Mouse (Mus musculus): ENCODE data around the gene Arl5a. TPM values are rescaled to one million over a fixed set of nuclear protein-coding genes. Genes with fewer than 3 reads are reported as not detected.
A peak's percentile ranks its signal among the peaks of the same experiment; 100 is the strongest.

Arl5a gene
- polyA plus RNA-seq, 1 experiment from 2014 or later, result 31.1 TPM

DNA sequence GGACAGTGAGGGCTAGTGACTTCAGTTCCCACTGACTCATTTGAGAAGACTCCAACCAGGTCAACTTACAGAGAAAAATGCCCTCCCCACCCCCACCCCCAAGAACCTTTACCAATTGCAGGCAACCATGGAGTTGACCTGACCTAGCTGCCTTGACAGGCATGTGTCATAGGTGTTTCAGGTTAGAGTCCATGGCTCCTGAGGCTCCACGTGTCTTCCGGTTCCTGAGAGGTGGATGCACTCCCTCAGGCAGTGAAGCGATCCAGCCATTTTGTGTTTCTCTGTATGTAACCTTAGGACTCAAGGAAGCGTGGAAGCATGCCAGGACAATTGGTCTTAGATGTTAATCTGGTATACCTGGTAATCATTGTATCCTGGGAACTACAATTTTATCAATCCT, 13.7 kb upstream of the Arl5a start:
- no peak for ATAC-seq
- no peak for TF ChIP-seq CTCF (IDR thresholded peaks at IDR 0.05; ENCODE audit: low read depth)
- 91% methylated on average over 4 of the region's 4 CpGs for WGBS

DNA sequence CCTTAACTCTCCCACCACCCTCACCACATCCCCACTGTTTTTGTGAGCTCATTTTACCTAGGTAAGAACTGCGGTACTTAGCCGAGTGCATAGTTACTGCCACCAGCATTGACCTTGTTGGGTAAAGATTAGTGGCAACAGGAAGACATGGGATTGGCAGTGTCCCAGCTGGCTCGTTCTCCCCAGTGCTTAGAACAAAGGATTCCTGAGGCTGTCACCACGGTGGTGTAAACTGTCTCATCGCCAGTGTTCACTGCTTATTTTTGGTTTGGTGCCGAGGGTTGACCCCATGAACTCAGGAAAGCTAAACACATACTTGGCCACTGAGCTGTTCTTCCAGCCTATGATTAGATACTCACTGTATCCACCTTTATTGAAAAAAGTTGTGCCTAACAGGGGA, 13.3 kb upstream of the Arl5a start:
- Histone ChIP-seq H3K4me3 (ENCODE audit: low read depth, low read length) (no peak overlapping the region), H3K9me3 (ENCODE audit: control insufficient read depth) (no peaks in the 10 kb centered on the region), H3K36me3 (ENCODE audit: control insufficient read depth, insufficient read depth) (no peaks in the 10 kb centered on the region), H3K4me1 (replicated peaks; ENCODE audit: control insufficient read depth, insufficient read depth, low read length) (no peaks in the 10 kb centered on the region), H3K27ac (ENCODE audit: low read depth, low read length) (no peak overlapping the region), H3K4me2 (replicated peaks; ENCODE audit: low read depth) (no peak overlapping the region), H3K9ac (ENCODE audit: low read depth, low read length) (no peak overlapping the region), H3K27me3 (replicated peaks; ENCODE audit: control insufficient read depth, insufficient read depth, low read length) (no peaks in the 10 kb centered on the region)
- peak; percentile 41; the same call in 1 of the 2 replicates for ATAC-seq
- TF ChIP-seq CTCF (IDR thresholded peaks at IDR 0.05; ENCODE audit: low read depth), result no peak
- WGBS, result 49% methylated on average over 6 of the region's 6 CpGs

More for the DNA sequence above, 13.7 kb upstream of the Arl5a start:
- H3K36me3 ChIP-seq (ENCODE audit: control insufficient read depth, insufficient read depth), result no peaks in the 10 kb centered on the region
- H3K27me3 ChIP-seq (replicated peaks; ENCODE audit: control insufficient read depth, insufficient read depth, low read length), result no peaks in the 10 kb centered on the region
- H3K4me2 ChIP-seq (replicated peaks; ENCODE audit: low read depth), result no peak overlapping the region
- no peak overlapping the region for H3K9ac ChIP-seq (ENCODE audit: low read depth, low read length)
- H3K27ac ChIP-seq (ENCODE audit: low read depth, low read length), result no peak overlapping the region
- no peaks in the 10 kb centered on the region for H3K9me3 ChIP-seq (ENCODE audit: control insufficient read depth)
- H3K4me3 ChIP-seq (ENCODE audit: low read depth, low read length), result no peak overlapping the region
- no peaks in the 10 kb centered on the region for H3K4me1 ChIP-seq (replicated peaks; ENCODE audit: control insufficient read depth, insufficient read depth, low read length)

DNA sequence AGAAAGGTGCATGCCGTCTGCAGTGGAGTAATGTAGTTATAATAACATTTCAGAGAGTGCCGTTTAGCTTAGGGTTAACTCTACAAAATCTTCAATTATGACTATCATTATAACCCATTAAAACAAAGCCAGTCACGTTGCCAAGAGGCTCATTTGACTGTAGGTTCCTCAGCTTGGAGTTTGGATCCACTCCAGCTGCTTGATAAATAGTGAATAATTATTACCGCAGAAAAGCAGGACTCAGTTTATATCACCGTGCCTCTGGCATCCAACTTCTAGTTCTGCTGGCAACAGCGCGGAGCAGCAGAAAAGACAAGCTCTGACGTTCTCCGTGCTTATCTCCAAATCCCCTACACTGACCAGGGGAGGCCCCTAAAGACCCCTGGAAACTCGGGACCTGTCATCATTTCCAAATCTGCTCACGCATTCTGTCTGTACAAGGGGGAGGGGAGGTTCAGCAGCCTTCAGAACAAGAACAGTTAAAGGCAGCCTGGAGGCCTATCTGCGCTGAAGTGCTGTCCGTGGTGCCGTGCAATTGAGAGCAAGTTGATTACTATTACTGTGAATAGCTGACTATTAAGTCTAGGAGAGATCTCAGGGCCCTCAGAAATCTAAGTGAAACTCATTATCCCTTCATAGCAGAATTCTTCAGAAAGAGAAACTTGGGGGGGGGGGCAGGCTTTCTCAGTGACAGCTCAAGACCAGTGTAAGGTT, 11.4 kb upstream of the Arl5a start:
- no peaks in the 10 kb centered on the region for H3K36me3 ChIP-seq (ENCODE audit: control insufficient read depth, insufficient read depth)
- no peak overlapping the region for H3K27ac ChIP-seq (ENCODE audit: low read depth, low read length)
- H3K9me3 ChIP-seq (ENCODE audit: control insufficient read depth), result no peaks in the 10 kb centered on the region
- no peaks in the 10 kb centered on the region for H3K27me3 ChIP-seq (replicated peaks; ENCODE audit: control insufficient read depth, insufficient read depth, low read length)
- no peaks in the 10 kb centered on the region for H3K4me1 ChIP-seq (replicated peaks; ENCODE audit: control insufficient read depth, insufficient read depth, low read length)
- ATAC-seq, result no peak
- H3K4me3 ChIP-seq (ENCODE audit: low read depth, low read length), result no peak overlapping the region
- no peak for TF ChIP-seq CTCF (IDR thresholded peaks at IDR 0.05; ENCODE audit: low read depth)
- H3K4me2 ChIP-seq (replicated peaks; ENCODE audit: low read depth), result no peak overlapping the region
- 64% methylated on average over 14 of the region's 14 CpGs for WGBS
- H3K9ac ChIP-seq (ENCODE audit: low read depth, low read length), result no peak overlapping the region

DNA sequence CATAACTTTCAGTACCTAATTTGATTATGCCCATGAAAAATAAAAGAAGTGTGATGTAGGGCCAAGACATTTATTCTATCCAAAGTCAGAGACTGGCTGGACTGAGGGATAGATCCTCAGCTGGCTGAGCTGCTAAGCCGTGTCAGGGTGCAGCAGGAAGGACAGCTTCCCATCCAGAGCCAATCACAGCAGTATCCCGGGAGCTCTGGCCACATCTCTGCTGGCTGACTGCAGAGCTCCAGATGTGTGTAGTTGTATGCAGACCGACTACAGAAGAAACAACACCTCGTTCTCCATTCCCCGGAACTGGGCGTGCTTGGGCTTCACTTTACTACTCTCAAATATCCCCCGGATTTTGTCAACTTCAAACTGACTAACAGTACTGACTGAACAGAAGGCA, 8.7 kb upstream of the Arl5a start:
- H3K27me3 ChIP-seq (replicated peaks; ENCODE audit: control insufficient read depth, insufficient read depth, low read length), result no peaks in the 10 kb centered on the region
- H3K4me1 ChIP-seq (replicated peaks; ENCODE audit: control insufficient read depth, insufficient read depth, low read length), result no peaks in the 10 kb centered on the region
- no peaks in the 10 kb centered on the region for H3K36me3 ChIP-seq (ENCODE audit: control insufficient read depth, insufficient read depth)
- H3K9me3 ChIP-seq (ENCODE audit: control insufficient read depth), result no peaks in the 10 kb centered on the region
- H3K4me2 ChIP-seq (replicated peaks; ENCODE audit: low read depth), result no peak overlapping the region
- no peak for TF ChIP-seq CTCF (IDR thresholded peaks at IDR 0.05; ENCODE audit: low read depth)
- H3K4me3 ChIP-seq (ENCODE audit: low read depth, low read length), result no peak overlapping the region
- WGBS, result 49% methylated on average over 7 of the region's 7 CpGs
- no peak for ATAC-seq
- no peak overlapping the region for H3K9ac ChIP-seq (ENCODE audit: low read depth, low read length)
- H3K27ac ChIP-seq (ENCODE audit: low read depth, low read length), result no peak overlapping the region

DNA sequence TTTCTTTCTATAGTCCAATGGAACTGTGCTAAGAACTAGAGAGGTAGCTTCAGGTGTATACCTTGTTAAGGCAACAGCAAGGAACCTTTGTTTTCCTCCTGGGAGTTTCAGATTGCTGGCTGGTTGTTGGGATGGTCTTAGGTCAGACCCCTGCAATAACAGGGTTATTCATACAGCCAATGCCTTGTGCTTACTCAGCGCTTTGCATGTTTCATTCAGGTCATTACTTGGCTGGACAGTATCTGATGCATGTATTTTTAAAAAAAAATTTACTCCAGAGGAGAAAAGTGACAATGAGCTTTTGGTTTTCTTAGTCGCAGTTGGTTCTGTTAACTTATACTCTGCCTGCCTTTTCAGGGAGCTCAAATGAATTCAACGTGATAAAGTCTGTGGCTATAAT, 2.7 kb upstream of the Arl5a start:
- no peak overlapping the region for H3K4me3 ChIP-seq (ENCODE audit: low read depth, low read length)
- no peaks in the 10 kb centered on the region for H3K36me3 ChIP-seq (ENCODE audit: control insufficient read depth, insufficient read depth)
- H3K4me1 ChIP-seq (replicated peaks; ENCODE audit: control insufficient read depth, insufficient read depth, low read length), result no peaks in the 10 kb centered on the region
- no peak for ATAC-seq
- WGBS, result 84% methylated on average over 3 of the region's 3 CpGs
- H3K9ac ChIP-seq (ENCODE audit: low read depth, low read length), result no peak overlapping the region
- no peak overlapping the region for H3K27ac ChIP-seq (ENCODE audit: low read depth, low read length)
- no peaks in the 10 kb centered on the region for H3K9me3 ChIP-seq (ENCODE audit: control insufficient read depth)
- H3K27me3 ChIP-seq (replicated peaks; ENCODE audit: control insufficient read depth, insufficient read depth, low read length), result no peaks in the 10 kb centered on the region
- no peak overlapping the region for H3K4me2 ChIP-seq (replicated peaks; ENCODE audit: low read depth)
- no peak for TF ChIP-seq CTCF (IDR thresholded peaks at IDR 0.05; ENCODE audit: low read depth)

DNA sequence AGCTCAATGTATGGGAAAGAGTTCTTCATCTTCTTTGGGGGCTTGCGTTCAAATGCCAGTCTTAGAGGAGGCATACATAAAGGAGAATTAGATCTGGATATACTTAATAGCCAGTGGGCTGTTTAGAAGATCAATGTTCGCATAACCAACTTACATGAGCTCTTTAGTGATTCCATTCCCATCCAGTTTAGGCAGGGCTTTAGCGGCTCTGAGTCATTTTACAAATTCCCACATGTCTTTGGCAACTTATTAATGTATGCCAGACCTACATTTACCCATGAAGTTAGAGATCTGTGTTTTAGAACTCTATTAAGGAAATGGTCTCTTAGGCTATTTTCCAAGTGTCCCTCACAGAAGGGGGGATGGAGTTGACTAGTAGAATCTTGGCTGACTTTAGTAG, 1.3 kb upstream of the Arl5a start:
- Histone ChIP-seq H3K27ac (ENCODE audit: low read depth, low read length) (no peak overlapping the region), H3K4me2 (replicated peaks; ENCODE audit: low read depth) (no peak overlapping the region; the same call in 1 of the 2 replicates), H3K9me3 (ENCODE audit: control insufficient read depth) (no peaks in the 10 kb centered on the region), H3K27me3 (replicated peaks; ENCODE audit: control insufficient read depth, insufficient read depth, low read length) (no peaks in the 10 kb centered on the region), H3K4me3 (ENCODE audit: low read depth, low read length) (no peak overlapping the region), H3K4me1 (replicated peaks; ENCODE audit: control insufficient read depth, insufficient read depth, low read length) (no peaks in the 10 kb centered on the region), H3K36me3 (ENCODE audit: control insufficient read depth, insufficient read depth) (no peaks in the 10 kb centered on the region), H3K9ac (ENCODE audit: low read depth, low read length) (no peak overlapping the region)
- TF ChIP-seq CTCF (IDR thresholded peaks at IDR 0.05; ENCODE audit: low read depth), result no peak
- 87% methylated on average over 3 of the region's 3 CpGs for WGBS
- no peak for ATAC-seq

DNA sequence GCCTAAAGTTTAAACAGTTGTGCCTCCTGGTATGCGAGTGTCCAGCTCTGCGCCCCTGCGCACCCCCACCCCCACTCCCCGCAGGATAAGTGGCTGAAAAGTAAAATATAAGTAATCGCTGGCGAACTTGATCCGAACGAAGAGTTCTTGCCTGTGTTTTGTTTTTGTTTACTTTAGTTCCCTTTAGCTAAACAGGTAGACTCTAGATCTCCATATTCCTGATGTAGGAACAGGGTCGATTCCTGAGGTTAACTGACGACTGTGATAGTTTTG, 758 bp upstream of the Arl5a start:
- Histone ChIP-seq H3K27me3 (replicated peaks; ENCODE audit: control insufficient read depth, insufficient read depth, low read length) (no peaks in the 10 kb centered on the region), H3K4me2 (replicated peaks; ENCODE audit: low read depth) (peak overlapping the region; percentile 88), H3K9ac (ENCODE audit: low read depth, low read length) (peak overlapping the region; percentile 97), H3K27ac (ENCODE audit: low read depth, low read length) (peak overlapping the region; percentile 90), H3K4me3 (ENCODE audit: low read depth, low read length) (peak overlapping the region; percentile 97), H3K4me1 (replicated peaks; ENCODE audit: control insufficient read depth, insufficient read depth, low read length) (no peaks in the 10 kb centered on the region), H3K36me3 (ENCODE audit: control insufficient read depth, insufficient read depth) (no peaks in the 10 kb centered on the region), H3K9me3 (ENCODE audit: control insufficient read depth) (no peaks in the 10 kb centered on the region)
- 10% methylated on average over 10 of the region's 10 CpGs for WGBS
- TF ChIP-seq CTCF (IDR thresholded peaks at IDR 0.05; ENCODE audit: low read depth), result no peak
- ATAC-seq, result no peak

Data from intestine, postnatal 0 days (tissue).